Comparison of ENCODE assay signal across 10 mouse cellular contexts in the genomic region with DNA sequence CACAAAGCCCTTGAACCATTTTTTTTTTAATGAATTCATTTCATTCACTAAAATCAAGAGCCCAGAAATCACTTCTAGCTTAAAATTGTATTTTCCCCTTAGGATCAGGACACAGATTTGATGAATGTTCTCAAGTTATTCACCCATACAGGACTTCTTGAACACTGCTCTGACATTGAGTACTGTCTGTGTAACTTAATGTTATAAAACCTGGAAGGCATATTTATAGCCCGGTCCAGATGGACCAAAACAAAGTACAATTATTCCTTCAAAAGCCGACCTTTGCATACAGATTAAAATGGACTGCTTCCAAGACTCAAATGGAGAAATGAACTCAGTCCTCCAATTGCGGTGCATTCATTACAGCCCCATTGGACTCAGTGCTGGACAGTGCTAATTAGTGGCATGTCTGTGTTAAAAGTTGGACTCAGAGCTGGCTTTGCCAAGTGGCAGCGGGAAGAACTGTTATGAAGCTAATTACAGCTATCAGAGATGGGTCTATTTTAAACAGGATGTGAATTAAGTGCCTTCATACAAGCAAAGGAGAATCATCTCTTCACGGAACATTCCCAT.
A peak's percentile ranks its signal among the peaks of the same experiment; 100 is the strongest.
DNase-seq lines count a peak whose midpoint lies in the region; ATAC-seq lines count a peak whose summit lies in the region.
"Had no signal": no experiment of that assay in that cellular context is flagged by ENCODE, and none has a peak within 500 bp of the region (broad histone marks: within the 10 kb centered on the region; RNA-seq: fewer than 3 reads in every experiment).

No protein-coding gene starts in this region.

- H3K4me3 ChIP-seq in hindbrain, embryonic 12.5 days: no peak overlapping the region
- no peak overlapping the region for H3K4me3 ChIP-seq in hindbrain, embryonic 11.5 days (ENCODE audit: low read depth, low read length)
- H3K4me3 ChIP-seq in hindbrain, embryonic 14.5 days (replicated peaks; ENCODE audit: low read length): no peak overlapping the region
- H3K4me3 ChIP-seq in midbrain, embryonic 13.5 days (replicated peaks): no peak overlapping the region
- H3K4me3 ChIP-seq: embryonic facial prominence, embryonic 15.5 days had no signal

- no peaks in the 10 kb centered on the region for H3K27me3 ChIP-seq in hindbrain, embryonic 12.5 days
- no peaks in the 10 kb centered on the region for H3K27me3 ChIP-seq in hindbrain, embryonic 11.5 days (ENCODE audit: control insufficient read depth, insufficient read depth, low read length)
- no peaks in the 10 kb centered on the region for H3K27me3 ChIP-seq in hindbrain, embryonic 14.5 days (ENCODE audit: control insufficient read depth, insufficient read depth, low read length)
- H3K27me3 ChIP-seq in midbrain, embryonic 13.5 days: 0 out of 2 replicates have a peak, but pooled peaks cover 3% of the 10 kb centered on the region
- H3K27me3 ChIP-seq: embryonic facial prominence, embryonic 15.5 days had no signal

- ATAC-seq in hindbrain, embryonic 12.5 days (ENCODE audit: low FRiP score): peak; percentile 47; the same call in 1 of the 2 replicates
- no peak for ATAC-seq in hindbrain, embryonic 11.5 days (ENCODE audit: low FRiP score)
- peak; percentile 51; the same call in 1 of the 2 replicates for ATAC-seq in hindbrain, embryonic 14.5 days (ENCODE audit: low FRiP score)
- ATAC-seq in midbrain, embryonic 13.5 days: peak; percentile 62; the same call in 1 of the 2 replicates

- no peak overlapping the region for H3K4me2 ChIP-seq in hindbrain, embryonic 12.5 days (replicated peaks)
- H3K4me2 ChIP-seq in hindbrain, embryonic 11.5 days (replicated peaks; ENCODE audit: low read depth, low read length): no peak overlapping the region
- H3K4me2 ChIP-seq in hindbrain, embryonic 14.5 days (replicated peaks): no peak overlapping the region
- no peak overlapping the region for H3K4me2 ChIP-seq in midbrain, embryonic 13.5 days (replicated peaks)
- H3K4me2 ChIP-seq: embryonic facial prominence, embryonic 15.5 days had no signal

- no peaks in the 10 kb centered on the region for H3K9me3 ChIP-seq in hindbrain, embryonic 12.5 days (replicated peaks)
- H3K9me3 ChIP-seq in hindbrain, embryonic 11.5 days (ENCODE audit: control insufficient read depth, low read length): no peaks in the 10 kb centered on the region
- H3K9me3 ChIP-seq in hindbrain, embryonic 14.5 days (ENCODE audit: control insufficient read depth, low read length): no peaks in the 10 kb centered on the region
- H3K9me3 ChIP-seq in midbrain, embryonic 13.5 days: no peaks in the 10 kb centered on the region
- H3K9me3 ChIP-seq: embryonic facial prominence, embryonic 15.5 days had no signal

- peaks cover 5% of the 10 kb centered on the region for H3K4me1 ChIP-seq in hindbrain, embryonic 12.5 days
- H3K4me1 ChIP-seq in hindbrain, embryonic 11.5 days (replicated peaks; ENCODE audit: control insufficient read depth, insufficient read depth, low read length): no peaks in the 10 kb centered on the region
- peaks cover 7% of the 10 kb centered on the region; the same call in 1 of the 2 replicates for H3K4me1 ChIP-seq in hindbrain, embryonic 14.5 days (replicated peaks; ENCODE audit: control insufficient read depth, insufficient read depth, low read length)
- H3K4me1 ChIP-seq in midbrain, embryonic 13.5 days (replicated peaks): peaks cover 13% of the 10 kb centered on the region
- H3K4me1 ChIP-seq: embryonic facial prominence, embryonic 15.5 days had no signal

- no peaks in the 10 kb centered on the region for H3K36me3 ChIP-seq in hindbrain, embryonic 12.5 days
- H3K36me3 ChIP-seq in hindbrain, embryonic 11.5 days (ENCODE audit: control insufficient read depth, insufficient read depth, low read length): no peaks in the 10 kb centered on the region
- no peaks in the 10 kb centered on the region for H3K36me3 ChIP-seq in hindbrain, embryonic 14.5 days (replicated peaks; ENCODE audit: control insufficient read depth, insufficient read depth)
- H3K36me3 ChIP-seq in midbrain, embryonic 13.5 days: no peaks in the 10 kb centered on the region
- H3K36me3 ChIP-seq: embryonic facial prominence, embryonic 15.5 days had no signal

- DNase-seq in hindbrain, embryonic 11.5 days (ENCODE audit: low spot score): no peak
- peak; percentile 27 for DNase-seq in brain, adult 2 months (ENCODE audit: low read depth, low spot score)
- peak; percentile 33 for DNase-seq in hindbrain, embryonic 14.5 days (ENCODE audit: low spot score)
- DNase-seq in gastrocnemius, postnatal 4 days (ENCODE audit: low spot score in 2 of 2): no peak
- DNase-seq in adrenal gland, postnatal 4 days (ENCODE audit: low spot score in 2 of 2): no peak
- no peak for DNase-seq in cerebellum, adult 9-11 months
- DNase-seq: lung, postnatal 14 days had no signal

- H3K27ac ChIP-seq in hindbrain, embryonic 12.5 days: no peak overlapping the region
- no peak overlapping the region for H3K27ac ChIP-seq in hindbrain, embryonic 11.5 days (ENCODE audit: low read depth, low read length)
- no peak overlapping the region for H3K27ac ChIP-seq in hindbrain, embryonic 14.5 days
- H3K27ac ChIP-seq in midbrain, embryonic 13.5 days: no peak overlapping the region
- H3K27ac ChIP-seq: embryonic facial prominence, embryonic 15.5 days had no signal

- H3K9ac ChIP-seq in hindbrain, embryonic 12.5 days: no peak overlapping the region
- H3K9ac ChIP-seq in hindbrain, embryonic 11.5 days (ENCODE audit: low read depth, low read length): no peak overlapping the region
- H3K9ac ChIP-seq in hindbrain, embryonic 14.5 days: no peak overlapping the region
- H3K9ac ChIP-seq in midbrain, embryonic 13.5 days (replicated peaks): no peak overlapping the region
- H3K9ac ChIP-seq: embryonic facial prominence, embryonic 15.5 days had no signal

- WGBS in hindbrain, embryonic 12.5 days: 79% methylated on average over 5 of the region's 5 CpGs
- 90% methylated on average over 5 of the region's 5 CpGs for WGBS in hindbrain, embryonic 11.5 days
- WGBS in hindbrain, embryonic 14.5 days: 65% methylated on average over 5 of the region's 5 CpGs
- 74% methylated on average over 5 of the region's 5 CpGs for WGBS in midbrain, embryonic 13.5 days

Comparison
In these comparisons a context has a peak if more than half of its experiments do, and no peak if none do; other contexts are left out.
1. DNase-seq: peak in brain, adult 2 months (single experiment) and hindbrain, embryonic 14.5 days (single experiment); none in hindbrain, embryonic 11.5 days (single experiment), gastrocnemius, postnatal 4 days (0 of 2), adrenal gland, postnatal 4 days (0 of 2) and cerebellum, adult 9-11 months (single experiment).